Mouse (Mus musculus) cerebral cortex, adult 2 months (tissue): ENCODE data around the gene Atp2b1.

ENCODE experiments used
- WGBS: fragments of 180-500 bp; shearing (Covaris S2); methylation state at CpG from one replicate; pipeline ENCODE4 v1.1.7; 2018; 5-methylcytosine and 5-hydroxymethylcytosine counted together

Atp2b1 gene

GRCm38 (mm10) chr10:98966407-98967215 is 52.4 kb downstream of the Atp2b1 start:
- WGBS: 74% methylated on average over 13 of the region's 13 CpGs

DNA sequence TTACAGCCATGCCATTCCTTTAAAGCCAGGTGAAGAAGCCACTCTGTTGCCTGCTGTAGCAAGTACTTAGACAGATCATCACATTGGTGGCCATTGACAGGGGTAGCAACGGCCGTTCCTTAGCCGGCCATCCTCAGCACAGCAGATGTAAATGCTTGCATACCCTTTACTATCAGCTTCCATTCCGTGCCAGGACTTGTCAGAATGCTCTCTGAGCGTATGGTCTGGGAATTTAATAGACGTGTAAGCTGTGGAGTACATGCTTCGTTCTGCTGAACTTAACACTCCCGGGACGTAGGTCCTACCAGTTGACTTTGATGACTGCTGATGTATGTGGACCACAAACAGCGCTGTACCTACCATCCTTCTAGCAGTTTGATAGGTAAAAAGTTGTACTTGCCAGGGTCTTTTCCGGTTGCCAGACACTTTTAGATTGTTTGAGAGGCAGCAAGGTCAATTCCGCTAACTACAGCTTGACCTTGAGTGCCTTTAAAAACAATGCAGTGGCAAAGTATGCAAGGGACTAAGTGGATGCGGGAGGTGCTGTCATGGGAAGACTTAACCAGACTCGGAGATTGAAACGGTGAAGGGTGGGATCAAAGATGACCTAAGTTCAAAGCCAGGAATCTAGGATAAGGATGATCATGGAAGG is 53.2 kb downstream of the Atp2b1 start:
- 83% methylated on average over 15 of the region's 15 CpGs for WGBS

DNA sequence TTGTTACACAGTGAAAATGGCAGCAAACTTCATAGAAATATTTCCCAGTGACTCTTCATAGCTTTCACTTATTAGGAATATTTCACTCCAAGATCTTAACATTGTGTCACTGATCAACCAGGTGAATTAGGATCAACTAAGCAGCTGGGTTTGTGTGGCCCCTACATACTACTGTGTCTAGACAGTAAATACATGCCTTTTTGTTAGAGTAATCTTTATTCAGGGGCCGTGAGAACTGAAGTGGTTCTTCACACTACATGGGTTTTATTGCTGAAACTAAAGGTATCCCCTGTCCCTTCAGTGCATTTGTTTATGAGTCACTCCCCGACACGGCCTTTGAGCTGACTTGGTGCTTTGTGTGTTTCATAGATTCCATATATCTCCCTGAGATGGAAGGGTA is 56.7 kb downstream of the Atp2b1 start:
- WGBS: 84% methylated on average over 3 of the region's 3 CpGs

DNA sequence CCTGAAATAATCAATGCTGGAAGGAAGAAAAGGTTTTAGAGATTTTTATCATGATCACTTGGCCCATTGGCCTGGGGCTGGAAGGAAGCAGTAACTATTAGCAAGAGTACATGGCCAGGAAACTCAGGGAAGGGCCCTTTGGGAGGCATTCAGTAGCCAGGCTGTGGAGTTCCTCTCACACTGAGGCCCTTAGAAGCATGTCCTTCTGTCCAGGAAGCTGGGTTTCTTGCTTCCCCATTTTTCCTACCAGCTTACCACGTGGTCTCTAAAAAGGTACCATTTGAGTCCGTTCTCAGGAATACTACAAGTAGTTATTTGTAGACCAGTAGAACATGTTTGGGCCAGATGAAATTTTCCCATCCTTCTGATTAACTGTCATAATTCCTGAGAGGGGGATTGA is 58.2 kb downstream of the Atp2b1 start:
- WGBS: 37% methylated on average over 2 of the region's 2 CpGs

DNA sequence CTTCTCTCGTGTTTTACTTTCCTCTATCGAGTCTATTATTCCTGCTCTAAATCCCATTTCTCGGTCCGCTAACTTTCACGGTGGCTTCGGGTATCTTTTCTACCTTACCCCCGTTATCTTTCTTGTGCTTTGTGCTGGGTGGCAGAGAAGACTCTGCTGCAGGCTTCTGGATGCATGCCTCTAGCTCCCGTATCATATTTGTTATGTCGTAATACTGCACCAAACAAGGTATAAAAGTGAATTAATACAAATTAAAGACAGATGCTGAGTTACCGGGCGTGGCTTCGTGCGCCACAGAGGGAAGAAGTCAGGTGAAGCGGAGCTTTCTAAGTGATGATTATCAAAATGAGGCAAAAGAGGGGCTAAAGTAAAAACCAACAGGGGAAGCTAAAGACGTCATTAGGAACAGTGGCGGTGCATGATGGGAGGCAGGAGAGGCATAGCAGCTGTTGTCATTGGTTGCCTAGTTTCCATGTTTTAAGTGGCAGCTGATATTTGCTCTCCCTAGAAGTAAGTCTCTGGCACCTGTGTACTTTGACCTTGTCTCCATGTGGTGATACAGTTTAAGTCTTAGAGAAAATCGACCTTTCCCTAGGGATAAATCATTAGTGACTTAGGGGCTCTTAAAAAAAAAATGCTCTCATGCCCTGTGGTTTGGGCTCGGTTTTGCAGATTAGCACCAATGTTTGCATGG is 58.9 kb downstream of the Atp2b1 start:
- 61% methylated on average over 18 of the region's 18 CpGs for WGBS

- WGBS: 62% methylated on average over 3 of the region's 3 CpGs
These were observed 60.4 kb downstream of the Atp2b1 start for GRCm38 (mm10) chr10:98974645-98975044.

- WGBS: 59% methylated on average over 6 of the region's 6 CpGs
These were observed 61.4 kb downstream of the Atp2b1 start for GRCm38 (mm10) chr10:98975611-98976010.

- WGBS: 52% methylated on average over 6 of the region's 6 CpGs
These were observed 62.8 kb downstream of the Atp2b1 start for GRCm38 (mm10) chr10:98976877-98977494.

DNA sequence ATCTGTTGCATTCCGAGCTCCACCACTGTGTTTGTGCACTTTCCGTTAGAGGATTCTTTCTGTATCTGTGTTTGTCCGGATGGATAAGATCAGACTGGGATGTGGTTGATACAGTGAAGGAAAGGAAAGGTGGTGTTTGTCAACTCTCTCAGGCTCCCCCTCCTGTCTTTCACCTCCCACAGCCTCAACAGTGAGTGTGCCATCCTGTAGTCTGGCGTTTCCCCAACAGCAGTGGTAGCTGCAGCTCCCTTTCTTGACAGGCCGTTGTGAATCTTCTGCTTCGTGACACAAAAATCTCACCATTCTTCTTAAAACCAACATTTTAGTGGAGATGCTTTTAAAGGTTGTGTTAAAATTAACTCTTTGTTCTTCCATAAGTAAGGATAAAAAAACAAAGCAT is 64.6 kb downstream of the Atp2b1 start:
- WGBS: 55% methylated on average over 6 of the region's 6 CpGs

GRCm38 (mm10) chr10:98979296-98979695 is 65.1 kb downstream of the Atp2b1 start:
- WGBS: 52% methylated on average over 7 of the region's 7 CpGs

GRCm38 (mm10) chr10:98979951-98980350 is 65.7 kb downstream of the Atp2b1 start:
- WGBS: 48% methylated on average over 8 of the region's 8 CpGs

DNA sequence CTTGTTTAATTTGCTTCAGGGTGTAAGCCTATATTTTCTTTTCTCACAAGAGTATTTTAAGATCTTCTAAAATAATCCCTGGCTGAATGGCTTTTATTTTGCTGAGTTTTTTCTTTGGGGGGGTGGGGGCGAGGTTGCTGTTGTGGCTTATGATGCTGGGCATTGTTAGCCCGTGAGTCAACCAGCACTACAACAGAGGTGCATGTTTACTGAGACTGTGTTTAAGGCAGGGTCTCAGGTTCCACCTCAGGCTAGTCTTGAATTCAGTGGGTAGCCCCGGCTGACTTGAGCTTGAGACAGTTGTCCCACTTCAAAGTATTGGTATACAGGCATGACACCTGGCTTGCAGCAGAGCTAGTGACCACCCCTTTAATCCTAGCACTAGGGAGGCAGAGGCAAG is 77.8 kb downstream of the Atp2b1 start:
- 67% methylated on average over 3 of the region's 3 CpGs for WGBS

GRCm38 (mm10) chr10:98993186-98993585 is 79.0 kb downstream of the Atp2b1 start:
- WGBS: 45% methylated on average over 8 of the region's 8 CpGs

DNA sequence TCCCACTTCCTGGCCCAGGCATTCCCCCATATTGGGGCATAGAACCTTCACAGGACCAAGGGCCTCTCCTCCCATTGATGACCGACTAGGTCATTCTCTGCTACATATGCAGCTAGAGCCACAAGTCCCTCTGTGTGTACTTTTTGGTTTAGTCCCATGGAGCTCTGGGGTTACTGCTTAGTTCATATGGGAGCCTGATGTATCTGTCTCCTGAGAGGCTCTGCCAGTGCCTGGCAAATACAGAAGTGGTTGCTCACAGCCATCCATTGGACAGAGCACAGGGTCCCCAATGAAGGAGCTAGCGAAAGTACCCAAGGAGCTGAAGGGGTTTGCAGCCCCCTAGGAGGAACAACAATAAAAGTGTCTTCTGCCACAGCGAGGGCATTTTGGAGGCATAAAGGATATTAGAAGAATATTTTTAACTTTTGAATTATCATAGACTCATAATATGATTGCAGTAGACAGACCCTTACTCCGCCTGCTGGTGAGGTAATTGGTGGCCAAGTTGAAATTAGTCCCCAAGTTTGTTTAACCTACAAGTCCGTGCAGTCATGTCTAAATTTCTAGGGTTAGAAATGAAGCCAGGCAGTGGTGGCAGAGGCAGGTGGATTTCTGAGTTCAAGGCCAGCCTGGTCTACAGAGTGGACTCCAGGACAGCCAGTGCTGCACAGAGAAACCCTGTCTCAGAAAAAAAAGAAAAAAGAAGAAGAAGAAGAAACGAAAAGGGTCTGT is 81.0 kb downstream of the Atp2b1 start:
- whole genome bisulfite sequencing: 77% methylated on average over 6 of the region's 6 CpGs

GRCm38 (mm10) chr10:99004866-99005265 is 90.7 kb downstream of the Atp2b1 start:
- WGBS: 54% methylated on average over 3 of the region's 3 CpGs

DNA sequence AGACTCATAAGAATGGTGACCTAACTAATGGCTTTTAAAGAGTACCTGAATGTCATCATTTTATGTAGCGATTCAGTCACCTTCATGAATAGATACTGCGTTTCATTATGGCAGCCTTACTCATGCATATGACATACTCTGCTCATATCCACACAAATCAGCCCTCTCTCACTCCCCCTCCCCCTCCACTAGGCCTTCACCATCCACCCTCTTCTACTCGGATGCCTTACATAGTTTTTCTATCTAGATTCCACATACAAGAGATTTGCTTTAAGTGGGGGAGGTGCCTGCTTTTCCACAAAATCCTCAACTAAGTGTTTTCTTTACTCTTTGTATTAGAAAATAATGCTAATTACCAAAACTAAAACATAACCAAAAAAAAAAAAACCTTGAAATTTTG is 96.9 kb downstream of the Atp2b1 start:
- 54% methylated on average over 3 of the region's 3 CpGs for WGBS

- 71% methylated on average over 5 of the region's 5 CpGs for WGBS
These were observed 97.9 kb downstream of the Atp2b1 start for GRCm38 (mm10) chr10:99012086-99012485.

DNA sequence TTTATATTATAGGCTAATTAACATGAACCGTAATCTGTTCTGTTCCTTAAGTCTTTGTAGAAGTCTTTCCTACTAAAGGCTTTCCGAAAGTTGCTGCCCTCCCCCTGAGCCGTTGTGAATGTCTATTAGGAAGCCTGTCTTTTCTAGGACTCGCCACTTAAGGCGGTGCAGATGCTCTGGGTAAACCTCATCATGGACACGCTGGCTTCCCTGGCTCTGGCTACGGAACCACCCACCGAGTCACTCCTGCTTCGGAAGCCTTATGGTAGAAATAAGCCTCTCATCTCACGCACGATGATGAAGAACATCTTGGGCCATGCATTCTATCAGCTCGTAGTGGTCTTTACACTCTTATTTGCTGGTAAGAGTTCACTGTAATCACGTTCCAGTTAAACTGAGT is 100.5 kb downstream of the Atp2b1 start:
- WGBS: 56% methylated on average over 13 of the region's 13 CpGs

- WGBS: 70% methylated on average over 5 of the region's 5 CpGs
These were observed 102.8 kb downstream of the Atp2b1 start for GRCm38 (mm10) chr10:99016996-99017395.

DNA sequence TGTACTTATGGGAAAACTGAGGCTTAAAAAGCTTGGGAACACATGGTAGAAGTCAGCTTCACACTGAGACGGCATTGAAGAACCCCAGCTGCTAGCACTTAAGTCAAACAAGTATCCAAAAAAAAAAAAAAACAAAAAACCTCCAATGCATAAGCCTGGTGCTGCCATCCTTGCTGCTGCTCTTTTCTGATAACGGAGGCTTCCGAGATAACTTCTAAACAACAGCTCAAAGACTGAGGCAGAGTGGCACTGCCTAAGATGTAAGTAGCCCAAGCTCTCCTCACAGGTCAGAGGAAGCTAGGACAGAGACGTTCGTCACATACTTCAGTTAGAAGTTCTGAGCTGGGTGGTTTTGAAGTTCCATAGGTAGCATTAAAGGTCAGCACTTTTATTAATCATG is 113.3 kb downstream of the Atp2b1 start:
- 82% methylated on average over 5 of the region's 5 CpGs for WGBS

- 64% methylated on average over 7 of the region's 7 CpGs for WGBS
These were observed 115.6 kb downstream of the Atp2b1 start for GRCm38 (mm10) chr10:99029844-99030243.
